Mouse (Mus musculus): Measurements from ENCODE around the gene Btd.

The Btd gene

DNA sequence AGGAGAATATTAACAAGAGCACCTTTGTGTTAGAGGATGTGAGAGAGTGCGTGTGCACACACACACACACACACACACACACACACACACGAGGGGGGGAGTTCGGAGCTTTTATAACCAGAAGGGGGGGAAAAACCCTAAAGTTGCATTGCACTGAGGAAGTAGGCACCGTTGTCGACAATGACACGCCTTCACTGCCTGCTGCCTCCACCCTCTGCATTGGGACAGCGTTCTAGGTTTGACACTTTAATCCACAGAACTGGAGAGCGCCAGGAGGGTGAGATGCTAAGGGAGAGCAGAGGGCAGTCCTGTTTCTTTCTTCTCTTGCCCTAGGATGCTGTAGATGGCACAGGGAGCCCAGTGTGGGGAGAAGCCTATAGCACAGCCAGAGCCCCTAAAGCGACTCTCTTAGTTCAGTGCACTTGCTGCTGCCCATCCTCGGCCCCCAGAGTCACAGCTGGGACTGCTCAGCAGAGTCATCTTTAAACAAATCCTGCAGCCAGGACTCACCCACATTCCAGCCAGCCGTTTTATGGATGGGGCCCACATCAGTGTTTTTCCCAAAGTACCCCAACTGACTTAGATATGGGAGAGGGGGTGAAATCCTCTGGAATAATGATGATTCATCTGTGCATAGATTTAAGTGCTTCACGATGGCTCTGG is 24.2 kb downstream of the Btd start:
- no peak for DNase-seq (ENCODE audit: low read depth, low spot score)

DNA sequence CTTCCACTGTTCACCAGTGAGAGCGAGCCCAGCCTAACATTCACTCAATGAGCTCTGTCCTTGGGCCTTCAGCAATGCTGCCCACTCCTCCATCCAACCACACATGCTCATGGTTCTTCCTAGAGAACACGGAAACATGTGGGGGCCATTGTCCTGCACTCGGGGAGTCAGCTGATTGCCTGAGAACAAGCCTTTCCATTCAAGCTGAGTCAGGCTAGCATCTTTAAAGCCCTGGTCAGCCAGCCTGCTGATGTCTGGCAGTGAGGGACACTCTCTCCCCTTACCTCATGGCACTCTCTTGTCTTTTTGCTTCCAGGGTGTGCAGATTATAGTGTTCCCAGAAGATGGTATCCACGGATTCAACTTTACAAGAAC is 24.7 kb downstream of the Btd start:
- DNase-seq (ENCODE audit: low read depth, low spot score) = no peak

- no peak for DNase-seq (ENCODE audit: low read depth, low spot score)
Observed at GRCm38 (mm10) chr14:31666931-31667705, 26.3 kb downstream of the Btd start.

DNA sequence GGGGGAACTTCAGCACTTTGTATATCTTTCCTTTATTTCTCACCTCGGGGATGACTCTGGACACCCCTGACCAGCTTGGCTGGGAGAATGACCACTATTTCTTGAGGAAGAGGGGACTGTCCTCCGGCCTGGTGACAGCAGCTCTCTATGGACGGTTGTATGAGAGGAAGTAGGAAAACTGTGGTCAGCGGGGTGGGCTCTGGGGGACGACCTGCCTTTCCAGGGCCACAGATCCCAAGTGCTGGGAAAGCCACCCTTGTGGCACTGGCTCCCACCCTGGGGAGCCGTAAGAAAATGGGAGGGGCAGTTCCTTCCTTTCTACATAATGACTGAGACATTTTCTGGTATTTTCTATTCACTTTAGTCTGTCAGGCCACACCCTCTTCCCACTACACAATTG is 26.9 kb downstream of the Btd start:
- no peak for DNase-seq (ENCODE audit: low read depth, low spot score)

- no peak for DNase-seq (ENCODE audit: low read depth, low spot score)
Observed at GRCm38 (mm10) chr14:31668326-31668725, 27.5 kb downstream of the Btd start.

GRCm38 (mm10) chr14:31669161-31669611 is 28.4 kb downstream of the Btd start:
- DNase-seq (ENCODE audit: low read depth, low spot score) = peak; percentile 39

- DNase-seq (ENCODE audit: low read depth, low spot score) = peak; percentile 53
Observed at GRCm38 (mm10) chr14:31669642-31670490, 29.0 kb downstream of the Btd start.

- peak; percentile 57 for DNase-seq (ENCODE audit: low read depth, low spot score)
Observed at GRCm38 (mm10) chr14:31671635-31672320, 30.9 kb downstream of the Btd start.

- DNase-seq (ENCODE audit: low read depth, low spot score) = no peak
Observed at GRCm38 (mm10) chr14:31680656-31681055, 39.8 kb downstream of the Btd start.

DNA sequence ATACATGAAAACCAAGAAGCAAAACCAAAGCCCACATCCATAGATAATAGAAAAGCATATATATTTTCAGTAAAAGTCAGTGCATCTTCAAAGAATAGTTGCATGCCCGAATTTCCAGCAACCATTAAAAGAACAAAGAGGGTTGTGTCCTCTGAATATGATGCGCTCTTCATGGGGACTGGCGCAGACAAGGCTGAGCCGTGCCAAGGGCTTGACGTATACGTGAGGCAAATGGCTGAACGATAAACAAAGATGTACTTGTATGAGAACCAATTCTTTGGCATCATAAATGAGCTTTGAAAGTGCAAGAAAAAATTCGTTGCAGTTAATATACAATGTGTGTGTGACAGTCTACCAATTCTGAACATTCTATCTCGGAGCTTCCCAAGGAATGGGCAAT is 40.5 kb downstream of the Btd start:
- DNase-seq (ENCODE audit: low read depth, low spot score) = no peak

DNA sequence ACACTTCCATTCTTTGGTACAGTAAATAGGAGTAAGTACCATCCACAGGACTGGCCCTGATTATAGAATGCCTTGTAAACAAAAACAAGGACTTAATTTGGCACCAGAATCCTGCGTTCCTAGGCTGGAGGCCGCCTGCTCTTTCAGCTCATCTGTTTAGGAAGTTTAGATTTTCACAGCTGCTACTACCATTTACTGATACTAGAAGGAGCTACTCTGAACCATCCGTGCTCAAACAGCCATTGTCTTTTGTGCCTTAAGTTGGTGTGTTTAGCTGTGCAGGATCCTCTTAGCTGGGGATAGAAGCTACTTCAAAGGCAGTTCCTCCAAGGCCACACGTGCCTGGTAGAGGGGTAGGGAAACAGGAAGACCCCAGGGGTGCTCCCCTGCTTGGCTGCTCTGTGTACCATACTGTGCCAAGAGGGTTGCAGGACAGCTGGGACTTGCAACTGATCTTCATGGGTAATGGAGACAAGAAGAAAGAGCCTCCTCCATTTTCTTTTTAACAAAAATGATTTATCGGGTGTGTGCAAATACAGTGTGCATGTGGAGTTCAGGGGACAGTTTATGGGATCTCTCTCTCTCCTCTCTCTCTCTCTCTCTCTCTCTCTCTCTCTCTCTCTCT is 41.2 kb downstream of the Btd start:
- no peak for DNase-seq (ENCODE audit: low read depth, low spot score)

GRCm38 (mm10) chr14:31683610-31684009 is 42.8 kb downstream of the Btd start:
- no peak for DNase-seq (ENCODE audit: low read depth, low spot score)

DNA sequence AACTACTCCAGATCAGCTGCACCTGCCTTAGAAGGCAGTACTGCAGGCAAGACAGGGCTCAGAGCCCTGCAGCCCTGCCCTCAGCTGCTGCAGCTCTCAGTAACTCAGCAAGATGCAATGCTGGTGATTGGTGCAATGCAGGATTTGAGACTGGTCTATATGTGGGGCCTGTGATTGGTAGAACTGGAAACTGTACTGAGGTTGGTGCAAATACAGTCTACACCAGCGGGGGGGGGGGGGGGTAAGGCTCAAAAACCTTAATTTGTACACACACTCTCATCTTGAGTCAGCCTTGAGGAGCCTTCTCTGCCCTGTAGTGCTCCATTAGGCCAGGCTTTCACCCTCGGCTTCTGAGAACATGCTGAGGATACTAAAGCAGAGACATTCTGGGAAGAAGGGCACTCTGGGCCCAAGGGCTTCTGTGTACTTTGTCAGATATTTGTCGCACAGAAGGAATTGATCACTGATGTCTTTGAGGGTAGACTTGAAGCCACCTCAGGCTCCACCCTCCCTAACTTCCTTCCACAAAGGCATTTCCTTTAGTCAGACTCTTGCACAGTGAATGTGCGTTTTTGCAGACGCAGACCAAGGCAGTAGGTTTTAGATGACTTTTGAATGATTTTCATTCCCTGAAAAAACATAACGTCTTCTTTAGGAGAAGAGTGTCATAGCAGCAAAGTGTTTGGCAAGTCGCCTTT is 43.7 kb downstream of the Btd start:
- DNase-seq (ENCODE audit: low read depth, low spot score) = no peak

DNA sequence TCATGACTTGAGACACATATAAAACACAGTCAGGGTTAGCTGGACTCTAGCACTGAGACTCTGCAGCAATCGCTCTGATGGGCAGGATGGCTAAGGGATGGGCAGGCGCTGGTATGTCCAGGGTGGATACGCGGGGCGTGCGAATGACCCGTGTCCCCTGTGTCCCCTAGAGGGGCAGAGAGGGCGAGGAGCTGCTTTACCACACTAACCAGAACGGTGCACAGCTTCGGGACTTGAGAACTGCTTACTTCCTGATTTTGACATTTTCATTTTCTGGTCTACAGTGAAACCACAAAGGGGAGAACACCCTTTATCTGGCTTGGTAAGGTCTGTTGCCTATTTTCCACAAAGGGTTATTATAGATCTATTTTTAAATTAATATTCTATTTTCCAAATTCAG is 44.9 kb downstream of the Btd start:
- no peak for DNase-seq (ENCODE audit: low read depth, low spot score)

DNA sequence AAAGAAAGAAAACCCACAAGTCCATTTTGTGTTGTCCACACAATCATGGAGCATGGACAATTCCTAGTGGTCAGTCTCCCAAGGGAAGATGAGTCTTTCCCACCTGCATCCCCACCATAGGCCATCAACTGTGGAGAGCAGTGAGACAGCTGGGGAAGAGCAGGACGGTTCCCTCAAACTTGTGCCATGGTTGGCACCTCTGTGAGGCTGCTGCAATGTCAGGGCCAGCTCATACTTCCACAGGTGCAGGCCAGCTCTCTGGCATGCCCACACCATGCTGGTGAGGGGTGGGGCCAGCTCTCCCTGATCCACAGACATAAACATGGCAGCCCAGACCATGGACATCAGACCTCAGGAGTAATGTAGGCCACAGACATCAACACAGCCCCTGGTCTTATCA is 45.4 kb downstream of the Btd start:
- no peak for DNase-seq (ENCODE audit: low read depth, low spot score)

GRCm38 (mm10) chr14:31692536-31692935 is 51.7 kb downstream of the Btd start:
- no peak for DNase-seq (ENCODE audit: low read depth, low spot score)

- DNase-seq (ENCODE audit: low read depth, low spot score) = no peak
Observed at GRCm38 (mm10) chr14:31696206-31696984, 55.6 kb downstream of the Btd start.

DNA sequence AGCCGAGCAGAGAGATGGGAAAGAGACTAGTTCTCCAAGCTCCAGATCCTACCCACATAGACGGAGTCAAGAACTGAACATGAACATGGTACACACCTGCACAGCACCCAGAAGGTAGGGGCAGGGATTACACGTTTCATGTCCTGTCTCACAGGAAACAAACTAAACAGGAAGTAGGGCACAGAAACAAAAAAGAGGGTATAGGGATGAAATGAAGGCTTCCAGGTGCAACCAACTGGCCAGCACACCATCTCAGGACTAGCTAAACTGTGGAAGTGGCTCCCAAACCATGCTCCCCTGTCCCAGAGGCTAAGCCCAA is 56.1 kb downstream of the Btd start:
- DNase-seq (ENCODE audit: low read depth, low spot score) = no peak

GRCm38 (mm10) chr14:31697346-31697745 is 56.5 kb downstream of the Btd start:
- no peak for DNase-seq (ENCODE audit: low read depth, low spot score)

DNA sequence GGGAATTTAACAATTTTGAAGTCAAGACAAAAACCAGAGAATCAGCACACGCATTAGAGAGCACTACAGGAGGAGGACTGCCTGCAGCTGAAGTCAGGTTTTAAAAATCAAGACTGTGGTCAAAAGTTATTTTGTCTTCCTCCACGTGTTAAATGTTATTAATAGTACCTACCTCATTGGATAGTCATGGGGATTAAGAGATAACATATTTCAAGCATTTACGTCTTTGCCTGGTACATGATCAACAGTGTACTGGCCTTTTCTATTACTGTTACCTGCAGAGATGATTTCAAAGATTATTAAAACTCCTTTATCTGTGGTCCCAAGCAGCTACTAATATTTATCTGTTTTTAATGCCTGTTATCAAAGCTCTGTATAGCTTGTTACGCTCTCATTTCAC is 56.9 kb downstream of the Btd start:
- no peak for DNase-seq (ENCODE audit: low read depth, low spot score)
